Mouse (Mus musculus): ENCODE data around the gene Cacna1b. TPM values are rescaled to one million over a fixed set of nuclear protein-coding genes. Genes with fewer than 3 reads are reported as not detected.

The Cacna1b gene
- polyA plus RNA-seq, 1 experiment from 2014 or later: 0.99 TPM

DNA sequence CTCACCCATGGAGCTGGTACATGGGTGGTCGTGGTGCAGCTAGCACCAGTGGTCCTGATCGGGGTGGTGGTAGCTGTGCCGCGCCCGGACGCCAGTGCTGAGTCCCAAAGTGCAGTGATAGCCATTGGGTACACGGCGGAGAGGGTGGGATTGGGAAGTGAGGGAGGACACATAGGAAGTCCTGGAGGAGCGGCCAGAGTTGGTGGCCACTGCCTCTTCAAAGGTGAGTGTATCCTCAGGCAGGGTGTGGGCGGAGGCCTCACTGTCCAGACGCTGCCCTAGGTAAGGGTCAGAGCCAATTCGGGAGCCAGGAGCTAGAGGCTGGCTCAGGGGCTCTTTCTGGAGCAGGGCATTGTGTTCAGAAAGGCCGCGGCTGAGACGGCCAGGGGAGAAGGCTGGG, 156.4 kb downstream of the Cacna1b start:
- Histone ChIP-seq H3K4me2 (ENCODE audit: low read depth, low read length) (no peak overlapping the region), H3K4me3 (replicated peaks; ENCODE audit: low read length) (no peak overlapping the region), H3K27me3 (ENCODE audit: control insufficient read depth, insufficient read depth, low read length) (no peaks in the 10 kb centered on the region), H3K9ac (ENCODE audit: low read length) (no peak overlapping the region), H3K36me3 (ENCODE audit: control insufficient read depth, insufficient read depth, low read length) (no peaks in the 10 kb centered on the region), H3K27ac (ENCODE audit: low read length) (no peak overlapping the region), H3K4me1 (ENCODE audit: control insufficient read depth, insufficient read depth, low read length) (peaks cover 3% of the 10 kb centered on the region; the same call in 1 of the 2 replicates), H3K9me3 (replicated peaks; ENCODE audit: control insufficient read depth, low read length) (no peaks in the 10 kb centered on the region)
- ATAC-seq (ENCODE audit: insufficient read depth, low FRiP score): no peak
- WGBS: 88% methylated on average over 15 of the region's 15 CpGs

DNA sequence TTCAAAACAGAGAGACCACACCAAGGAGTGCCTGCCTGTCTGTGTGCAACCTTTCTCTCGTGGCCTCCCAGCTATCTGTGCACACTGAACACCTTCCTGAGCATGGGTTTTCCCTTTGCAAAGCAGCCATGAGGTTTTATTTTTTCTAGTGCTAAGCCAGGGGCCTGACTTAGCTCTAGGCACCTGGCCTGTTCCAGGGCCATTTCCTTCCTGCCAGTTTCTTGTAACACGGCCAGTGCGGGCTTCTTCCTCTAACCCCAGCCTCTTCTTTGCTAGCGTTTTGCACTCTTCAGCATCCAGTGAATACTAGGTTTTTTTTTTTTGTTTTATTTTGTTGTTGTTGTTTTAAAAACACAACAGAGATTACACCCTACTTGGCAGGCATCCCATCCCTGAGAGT, 157.9 kb downstream of the Cacna1b start:
- Histone ChIP-seq H3K27ac (ENCODE audit: low read length) (peak overlapping the region; percentile 41; the same call in 1 of the 2 replicates), H3K27me3 (ENCODE audit: control insufficient read depth, insufficient read depth, low read length) (no peaks in the 10 kb centered on the region), H3K4me1 (ENCODE audit: control insufficient read depth, insufficient read depth, low read length) (peaks cover 3% of the 10 kb centered on the region; the same call in 1 of the 2 replicates), H3K9ac (ENCODE audit: low read length) (no peak overlapping the region), H3K4me2 (ENCODE audit: low read depth, low read length) (no peak overlapping the region), H3K9me3 (replicated peaks; ENCODE audit: control insufficient read depth, low read length) (no peaks in the 10 kb centered on the region), H3K4me3 (replicated peaks; ENCODE audit: low read length) (no peak overlapping the region), H3K36me3 (ENCODE audit: control insufficient read depth, insufficient read depth, low read length) (no peaks in the 10 kb centered on the region)
- ATAC-seq (ENCODE audit: insufficient read depth, low FRiP score): no peak
- WGBS: 64% methylated on average over 4 of the region's 4 CpGs

GRCm38 (mm10) chr2:24589426-24589825, 173.5 kb downstream of the Cacna1b start:
- no peaks in the 10 kb centered on the region for H3K27me3 ChIP-seq (ENCODE audit: control insufficient read depth, insufficient read depth, low read length)
- WGBS: 89% methylated on average over 4 of the region's 4 CpGs
- no peaks in the 10 kb centered on the region for H3K36me3 ChIP-seq (ENCODE audit: control insufficient read depth, insufficient read depth, low read length)
- H3K4me1 ChIP-seq (ENCODE audit: control insufficient read depth, insufficient read depth, low read length): no peaks in the 10 kb centered on the region
- no peak overlapping the region for H3K9ac ChIP-seq (ENCODE audit: low read length)
- 0 out of 2 replicates have a peak, but pooled peaks cover 4% of the 10 kb centered on the region for H3K9me3 ChIP-seq (replicated peaks; ENCODE audit: control insufficient read depth, low read length)
- no peak overlapping the region for H3K27ac ChIP-seq (ENCODE audit: low read length)
- no peak overlapping the region for H3K4me2 ChIP-seq (ENCODE audit: low read depth, low read length)
- no peak overlapping the region for H3K4me3 ChIP-seq (replicated peaks; ENCODE audit: low read length)
- no peak for ATAC-seq (ENCODE audit: insufficient read depth, low FRiP score)

- Histone ChIP-seq H3K36me3 (ENCODE audit: control insufficient read depth, insufficient read depth, low read length) (no peaks in the 10 kb centered on the region), H3K4me1 (ENCODE audit: control insufficient read depth, insufficient read depth, low read length) (no peaks in the 10 kb centered on the region), H3K9ac (ENCODE audit: low read length) (no peak overlapping the region), H3K9me3 (replicated peaks; ENCODE audit: control insufficient read depth, low read length) (0 out of 2 replicates have a peak, but pooled peaks cover 4% of the 10 kb centered on the region), H3K4me2 (ENCODE audit: low read depth, low read length) (no peak overlapping the region), H3K4me3 (replicated peaks; ENCODE audit: low read length) (no peak overlapping the region), H3K27ac (ENCODE audit: low read length) (no peak overlapping the region), H3K27me3 (ENCODE audit: control insufficient read depth, insufficient read depth, low read length) (no peaks in the 10 kb centered on the region)
- ATAC-seq (ENCODE audit: insufficient read depth, low FRiP score): no peak
These were observed 175.0 kb downstream of the Cacna1b start for GRCm38 (mm10) chr2:24587999-24588398.

DNA sequence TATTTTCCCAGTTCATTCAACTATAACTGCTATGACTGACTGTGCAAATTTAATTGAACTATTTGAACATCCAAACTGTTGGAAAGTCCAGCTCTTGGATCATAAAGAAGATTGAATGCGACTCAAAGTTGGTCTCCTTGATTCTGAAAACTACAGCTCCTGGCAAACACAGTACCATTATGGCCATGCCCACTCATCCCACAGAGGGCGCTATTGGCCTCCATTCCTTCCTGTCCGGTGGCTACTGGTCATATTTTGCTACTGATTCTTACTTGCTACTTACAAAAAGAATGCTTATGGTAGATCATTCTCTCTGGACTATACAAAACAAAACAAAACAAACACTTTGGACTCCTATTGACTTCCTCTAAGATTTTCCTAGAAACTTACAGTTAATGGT, 188.3 kb downstream of the Cacna1b start:
- no peaks in the 10 kb centered on the region for H3K9me3 ChIP-seq (replicated peaks; ENCODE audit: control insufficient read depth, low read length)
- H3K27me3 ChIP-seq (ENCODE audit: control insufficient read depth, insufficient read depth, low read length): no peaks in the 10 kb centered on the region
- no peak for ATAC-seq (ENCODE audit: insufficient read depth, low FRiP score)
- 25% methylated on average over 3 of the region's 3 CpGs for WGBS
- no peak overlapping the region for H3K27ac ChIP-seq (ENCODE audit: low read length)
- H3K4me2 ChIP-seq (ENCODE audit: low read depth, low read length): no peak overlapping the region
- no peaks in the 10 kb centered on the region for H3K36me3 ChIP-seq (ENCODE audit: control insufficient read depth, insufficient read depth, low read length)
- H3K9ac ChIP-seq (ENCODE audit: low read length): no peak overlapping the region
- no peak overlapping the region for H3K4me3 ChIP-seq (replicated peaks; ENCODE audit: low read length)
- peaks cover 5% of the 10 kb centered on the region; the same call in 1 of the 2 replicates for H3K4me1 ChIP-seq (ENCODE audit: control insufficient read depth, insufficient read depth, low read length)

DNA sequence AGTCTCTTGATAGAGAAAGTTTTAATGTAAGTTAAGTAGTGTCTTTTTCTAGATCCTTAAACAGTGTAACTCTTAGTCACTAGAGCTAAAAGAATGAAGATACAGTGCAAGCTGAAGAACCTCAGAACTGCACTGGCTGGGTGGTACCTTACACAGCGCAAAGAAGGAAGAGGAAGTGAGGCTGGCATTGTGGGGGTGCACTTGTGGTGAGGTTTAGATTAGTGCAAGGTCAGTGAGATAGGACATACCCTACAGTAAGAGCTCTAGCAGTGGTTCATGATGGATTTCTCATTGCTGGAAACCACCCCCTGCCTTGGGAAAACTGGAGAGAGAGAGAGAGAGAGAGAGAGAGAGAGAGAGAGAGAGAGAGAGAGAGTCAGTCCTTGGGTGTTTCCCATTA, 192.0 kb downstream of the Cacna1b start:
- Histone ChIP-seq H3K27me3 (ENCODE audit: control insufficient read depth, insufficient read depth, low read length) (no peaks in the 10 kb centered on the region), H3K9ac (ENCODE audit: low read length) (no peak overlapping the region), H3K4me2 (ENCODE audit: low read depth, low read length) (no peak overlapping the region), H3K36me3 (ENCODE audit: control insufficient read depth, insufficient read depth, low read length) (no peaks in the 10 kb centered on the region), H3K4me3 (replicated peaks; ENCODE audit: low read length) (no peak overlapping the region), H3K27ac (ENCODE audit: low read length) (no peak overlapping the region), H3K4me1 (ENCODE audit: control insufficient read depth, insufficient read depth, low read length) (peaks cover 5% of the 10 kb centered on the region; the same call in 1 of the 2 replicates), H3K9me3 (replicated peaks; ENCODE audit: control insufficient read depth, low read length) (no peaks in the 10 kb centered on the region)
- no peak for ATAC-seq (ENCODE audit: insufficient read depth, low FRiP score)
- 64% methylated on average over 1 of the region's 1 CpGs for WGBS

- ATAC-seq (ENCODE audit: insufficient read depth, low FRiP score): no peak
- no peaks in the 10 kb centered on the region for H3K36me3 ChIP-seq (ENCODE audit: control insufficient read depth, insufficient read depth, low read length)
- 11% methylated on average over 3 of the region's 3 CpGs for WGBS
- H3K9ac ChIP-seq (ENCODE audit: low read length): no peak overlapping the region
- H3K4me3 ChIP-seq (replicated peaks; ENCODE audit: low read length): no peak overlapping the region
- no peaks in the 10 kb centered on the region for H3K27me3 ChIP-seq (ENCODE audit: control insufficient read depth, insufficient read depth, low read length)
- peaks cover 5% of the 10 kb centered on the region; the same call in 1 of the 2 replicates for H3K4me1 ChIP-seq (ENCODE audit: control insufficient read depth, insufficient read depth, low read length)
- no peak overlapping the region for H3K27ac ChIP-seq (ENCODE audit: low read length)
- H3K4me2 ChIP-seq (ENCODE audit: low read depth, low read length): no peak overlapping the region
- H3K9me3 ChIP-seq (replicated peaks; ENCODE audit: control insufficient read depth, low read length): no peaks in the 10 kb centered on the region
These were observed 194.4 kb downstream of the Cacna1b start for GRCm38 (mm10) chr2:24568555-24568954.

DNA sequence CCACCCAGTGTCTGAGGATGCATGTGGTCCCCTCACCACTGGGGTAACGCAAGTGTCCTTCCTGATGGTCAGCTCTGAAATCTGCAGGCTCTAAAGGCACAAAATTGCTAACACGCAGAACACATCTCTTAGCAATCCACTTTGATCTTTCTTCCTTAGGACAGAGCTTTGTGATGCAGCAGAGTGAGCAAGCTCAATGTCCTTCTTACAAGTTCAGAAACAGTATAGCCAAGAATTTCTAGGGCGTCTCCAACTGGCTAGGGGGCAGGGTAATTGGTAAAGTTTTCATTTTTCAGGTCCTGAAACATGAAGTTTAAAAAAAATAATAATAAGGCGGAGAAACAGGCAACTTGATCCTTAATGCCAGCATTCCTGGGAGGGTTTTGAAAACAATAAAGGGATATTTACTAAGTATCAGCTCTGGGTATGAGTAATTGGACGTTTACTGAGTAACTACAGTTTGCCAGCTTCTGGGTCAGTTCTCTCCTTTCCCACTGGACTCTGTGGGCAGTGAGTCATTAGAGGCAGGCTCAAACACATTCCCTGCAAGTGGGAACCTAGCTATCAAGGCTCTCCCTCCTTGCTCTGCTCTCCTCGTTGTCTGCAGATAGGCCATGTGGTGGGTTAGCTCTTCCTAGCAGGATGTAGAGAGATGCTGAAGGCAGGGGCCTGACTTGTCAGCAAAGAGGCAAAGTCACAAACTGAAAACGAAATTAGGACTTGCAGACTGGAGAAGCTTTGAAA, 200.2 kb downstream of the Cacna1b start:
- Histone ChIP-seq H3K27ac (ENCODE audit: low read length) (peak overlapping the region; percentile 30; the same call in 1 of the 2 replicates), H3K4me1 (ENCODE audit: control insufficient read depth, insufficient read depth, low read length) (no peaks in the 10 kb centered on the region), H3K4me3 (replicated peaks; ENCODE audit: low read length) (no peak overlapping the region), H3K9me3 (replicated peaks; ENCODE audit: control insufficient read depth, low read length) (no peaks in the 10 kb centered on the region), H3K27me3 (ENCODE audit: control insufficient read depth, insufficient read depth, low read length) (no peaks in the 10 kb centered on the region), H3K9ac (ENCODE audit: low read length) (no peak overlapping the region), H3K36me3 (ENCODE audit: control insufficient read depth, insufficient read depth, low read length) (no peaks in the 10 kb centered on the region), H3K4me2 (ENCODE audit: low read depth, low read length) (no peak overlapping the region)
- ATAC-seq (ENCODE audit: insufficient read depth, low FRiP score): no peak
- WGBS: 57% methylated on average over 7 of the region's 7 CpGs

DNA sequence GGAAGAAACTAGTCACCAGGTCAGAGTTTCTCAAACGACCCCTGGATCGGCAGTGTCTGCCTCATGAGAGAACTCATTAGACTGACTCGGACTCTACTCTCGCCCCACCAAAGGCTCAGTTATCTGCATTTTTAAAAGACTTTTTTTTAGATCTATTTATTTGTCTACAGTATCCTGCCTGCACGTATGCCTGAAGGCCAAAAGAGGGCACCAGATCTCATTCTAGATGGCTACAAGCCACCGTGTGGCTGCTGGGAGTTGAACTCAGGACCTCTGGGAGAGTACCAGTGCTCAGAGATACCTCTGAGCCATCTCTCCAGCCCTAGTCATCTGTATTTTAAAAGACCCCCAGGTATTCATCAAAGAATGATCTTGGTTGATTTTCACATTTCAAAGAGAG, 201.0 kb downstream of the Cacna1b start:
- no peaks in the 10 kb centered on the region for H3K4me1 ChIP-seq (ENCODE audit: control insufficient read depth, insufficient read depth, low read length)
- H3K27ac ChIP-seq (ENCODE audit: low read length): no peak overlapping the region
- H3K4me3 ChIP-seq (replicated peaks; ENCODE audit: low read length): no peak overlapping the region
- H3K9ac ChIP-seq (ENCODE audit: low read length): no peak overlapping the region
- H3K36me3 ChIP-seq (ENCODE audit: control insufficient read depth, insufficient read depth, low read length): no peaks in the 10 kb centered on the region
- no peaks in the 10 kb centered on the region for H3K9me3 ChIP-seq (replicated peaks; ENCODE audit: control insufficient read depth, low read length)
- 69% methylated on average over 6 of the region's 6 CpGs for WGBS
- no peak for ATAC-seq (ENCODE audit: insufficient read depth, low FRiP score)
- H3K4me2 ChIP-seq (ENCODE audit: low read depth, low read length): no peak overlapping the region
- H3K27me3 ChIP-seq (ENCODE audit: control insufficient read depth, insufficient read depth, low read length): no peaks in the 10 kb centered on the region

All from stomach, embryonic 16.5 days (tissue).